Mouse (Mus musculus) intestine, embryonic 14.5 days (tissue): ENCODE results near the gene Tmem147. TPM values are rescaled to one million over a fixed set of nuclear protein-coding genes. Genes with fewer than 3 reads are reported as not detected.
A peak's percentile ranks its signal among the peaks of the same experiment; 100 is the strongest.

Experiments
- ATAC-seq: fragments of 200-750 bp; cut with Nextera tagmentation; replicated peaks from 2 replicates; pipeline ENCODE4 v1.8.0; 2017; ENCODE audit warnings: low read depth, moderate number of reproducible peaks, moderate TSS enrichment, moderate library complexity; ENCODE audit not compliant: low FRiP score, low TSS enrichment
- DNase-seq: peaks from one replicate; pipeline ENCODE4 v3.0.0-alpha.2; 2018; ENCODE audit warnings: low spot score
- H3K27ac ChIP-seq: fragments of 300-500 bp; sonication (generic); 2 replicates; pipeline ENCODE4 v1.5.1; 2014; ENCODE audit warnings: low read depth, mild to moderate bottlenecking, control low read depth
- H3K27me3 ChIP-seq: fragments of 300-500 bp; sonication (generic); replicated peaks from 2 replicates; pipeline ENCODE4 v1.6.1; 2014; ENCODE audit warnings: low read length, control low read depth; ENCODE audit not compliant: control insufficient read depth, insufficient read depth
- H3K36me3 ChIP-seq: fragments of 300-500 bp; sonication (generic); 2 replicates; pipeline ENCODE4 v1.6.1; 2014; ENCODE audit warnings: low read length, control low read depth; ENCODE audit not compliant: control insufficient read depth, insufficient read depth
- H3K4me1 ChIP-seq: fragments of 300-500 bp; sonication (generic); replicated peaks from 2 replicates; pipeline ENCODE4 v1.6.1; 2014; ENCODE audit warnings: low read length, control low read depth, mixed read lengths; ENCODE audit not compliant: control insufficient read depth, insufficient read depth
- H3K4me2 ChIP-seq: fragments of 300-500 bp; sonication (generic); 2 replicates; pipeline ENCODE4 v1.6.1; 2014; ENCODE audit warnings: low read length
- H3K4me3 ChIP-seq: fragments of 300-500 bp; sonication (generic); 2 replicates; pipeline ENCODE4 v1.5.1; 2014; ENCODE audit warnings: low read depth, low read length, control low read depth, mixed read lengths
- H3K9ac ChIP-seq: fragments of 300-500 bp; sonication (generic); 2 replicates; pipeline ENCODE4 v1.6.1; 2014; ENCODE audit warnings: mild to moderate bottlenecking, low read length
- H3K9me3 ChIP-seq: fragments of 300-500 bp; sonication (generic); 2 replicates; pipeline ENCODE4 v1.6.1; 2016; ENCODE audit warnings: low read length, control low read depth; ENCODE audit not compliant: control insufficient read depth
- WGBS: fragments of 180-500 bp; shearing (Covaris S2); extraction: QIAGEN DNeasy Blood & Tissue Kit; methylation state at CpG from one replicate; pipeline ENCODE4 v1.1.7; 2014; 5-methylcytosine and 5-hydroxymethylcytosine counted together
- polyA plus RNA-seq: library from polyadenylated mRNA; unstranded; fragments of >200 nt; fragmentation: Nextera tagmentation; extraction: Ambion mirVana; gene quantifications from 2 replicates; pipeline ENCODE4 v1.2.1, GENCODE M21; 2014

Gene Tmem147
- polyA plus RNA-seq, result 213 and 238 TPM in 2 replicates

DNA sequence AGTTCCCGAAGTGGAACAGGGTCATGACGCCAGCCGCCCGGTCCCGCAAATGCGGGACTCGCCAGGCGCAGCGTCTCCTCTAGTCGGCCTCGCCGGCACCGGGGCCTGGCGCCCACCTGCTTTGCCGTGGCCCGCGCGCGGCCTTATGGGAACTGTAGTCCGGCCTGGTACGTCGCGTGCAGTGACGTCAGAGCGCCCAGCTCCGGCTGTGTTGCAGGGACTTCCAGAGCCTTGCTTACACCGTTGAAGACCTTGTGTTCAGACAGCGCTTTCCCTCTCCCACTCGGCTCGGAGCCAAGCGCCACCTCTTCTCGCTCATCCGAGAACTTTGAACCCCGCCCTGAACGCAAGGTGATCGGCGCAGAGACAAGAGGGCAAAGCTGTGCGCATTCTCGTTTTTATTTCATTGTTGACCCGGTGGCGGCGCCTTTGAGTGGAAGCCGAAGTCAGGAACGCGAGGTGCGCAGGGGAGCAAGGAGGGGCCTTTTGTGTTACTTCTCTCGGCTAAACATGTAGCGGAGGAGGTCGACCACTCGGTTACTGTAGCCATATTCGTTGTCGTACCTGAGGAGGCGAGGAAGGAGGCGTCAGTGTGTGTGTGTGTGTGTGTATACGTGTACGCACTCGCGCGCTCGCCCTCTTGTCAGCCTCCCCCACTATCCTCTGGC lies at the start of gene Tmem147:
TSS of gene Tmem147 (minus strand) at position 145 of the 668 bp plus-strand sequence.
- ATAC-seq (peak; percentile 99), DNase-seq (peak; percentile 99)
- Histone ChIP-seq H3K4me3 (peak within 1 kb of the TSS; percentile 85), H3K4me1 (peaks cover 12% of the 10 kb centered on the region), H3K4me2 (peak within 1 kb of the TSS; percentile 77), H3K36me3 (peaks cover 21% of the 10 kb centered on the region; the same call in 1 of the 2 replicates), H3K9ac (peak within 1 kb of the TSS; percentile 74), H3K9me3 (no peaks in the 10 kb centered on the region), H3K27ac (peak within 1 kb of the TSS; percentile 88), H3K27me3 (no peaks in the 10 kb centered on the region)
- whole genome bisulfite sequencing, result under 1% methylated on average over 60 of the region's 60 CpGs

DNA sequence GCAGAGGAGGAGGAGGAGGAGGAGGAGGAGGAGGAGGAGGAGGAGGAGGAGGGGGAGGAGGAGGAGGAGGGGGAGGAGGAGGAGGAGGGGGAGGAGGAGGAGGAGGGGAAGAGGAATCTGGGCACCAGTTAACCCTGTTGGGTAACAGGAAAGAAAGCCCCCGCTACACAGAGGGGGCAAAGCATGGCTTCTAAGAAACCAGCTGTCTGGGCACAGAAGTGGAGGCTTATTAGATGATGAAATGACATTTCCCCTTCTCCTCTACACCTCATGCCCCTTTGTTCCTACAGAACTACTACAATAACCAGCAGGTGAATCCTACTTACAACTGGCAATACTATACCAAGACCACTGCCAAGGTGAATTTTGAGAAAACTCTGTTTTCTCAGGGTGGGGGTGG lies 48.6 kb upstream of the Tmem147 start:
- Histone ChIP-seq H3K9ac (no peak overlapping the region), H3K27ac (no peak overlapping the region), H3K4me3 (no peak overlapping the region), H3K4me1 (no peaks in the 10 kb centered on the region), H3K27me3 (no peaks in the 10 kb centered on the region), H3K4me2 (no peak overlapping the region), H3K9me3 (no peaks in the 10 kb centered on the region), H3K36me3 (no peaks in the 10 kb centered on the region)
- WGBS, result 67% methylated on average over 1 of the region's 1 CpGs
- no peak for ATAC-seq
- no peak for DNase-seq

DNA sequence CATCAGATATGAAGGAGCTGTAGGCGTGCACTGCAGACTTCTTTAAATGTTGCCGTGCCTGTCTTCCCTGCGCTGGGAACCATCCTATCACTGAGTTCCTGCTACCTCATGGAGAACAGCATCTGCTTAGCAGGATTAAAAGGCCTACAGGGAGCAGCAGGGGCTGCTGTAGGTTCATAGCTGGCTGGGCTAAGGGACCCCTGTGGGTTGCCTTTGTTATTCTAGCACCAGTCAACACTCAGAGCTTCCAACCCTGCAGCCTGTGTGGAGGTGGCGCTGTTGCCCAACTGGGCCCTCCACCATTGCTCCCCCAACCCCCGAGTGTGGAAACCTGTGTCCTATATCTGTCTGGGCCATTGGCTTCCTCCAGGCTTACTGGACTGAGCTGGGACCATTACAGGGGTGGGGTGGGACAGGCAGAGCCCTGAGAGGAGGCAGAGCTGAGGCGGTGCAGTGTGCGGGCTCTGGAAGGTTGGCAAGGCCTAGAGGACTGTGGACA lies 47.8 kb upstream of the Tmem147 start:
- no peaks in the 10 kb centered on the region for H3K4me1 ChIP-seq
- H3K36me3 ChIP-seq, result no peaks in the 10 kb centered on the region
- ATAC-seq (no peak), DNase-seq (no peak)
- no peaks in the 10 kb centered on the region; the same call in 1 of the 2 replicates for H3K9me3 ChIP-seq
- H3K9ac ChIP-seq, result no peak overlapping the region
- no peaks in the 10 kb centered on the region for H3K27me3 ChIP-seq
- H3K4me2 ChIP-seq, result no peak overlapping the region
- 51% methylated on average over 7 of the region's 7 CpGs for WGBS
- no peak overlapping the region for H3K4me3 ChIP-seq
- no peak overlapping the region for H3K27ac ChIP-seq

DNA sequence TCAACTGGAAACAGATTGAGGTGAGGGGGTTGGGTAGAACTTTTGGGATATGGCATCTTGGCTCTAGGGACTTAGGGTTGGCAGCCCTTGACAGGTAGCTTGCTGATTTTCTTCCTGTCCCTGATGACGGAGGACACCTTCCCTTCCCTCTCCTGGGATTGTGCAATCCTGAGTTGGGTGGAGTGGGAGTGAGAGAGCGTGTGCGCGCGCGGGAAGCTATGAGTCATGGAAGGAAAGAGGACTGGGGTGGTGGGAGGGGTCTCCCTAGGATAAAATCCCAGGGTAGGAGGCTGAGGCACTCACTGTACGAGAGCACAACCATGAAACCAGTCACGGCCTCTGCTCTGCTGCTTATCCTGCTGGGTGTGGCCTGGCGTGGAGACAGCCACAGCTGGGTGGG lies 46.8 kb upstream of the Tmem147 start:
- H3K4me2 ChIP-seq, result no peak overlapping the region
- no peaks in the 10 kb centered on the region for H3K4me1 ChIP-seq
- ATAC-seq, result no peak
- no peak for DNase-seq
- no peaks in the 10 kb centered on the region for H3K27me3 ChIP-seq
- H3K9me3 ChIP-seq, result peaks cover 3% of the 10 kb centered on the region; the same call in 1 of the 2 replicates
- H3K4me3 ChIP-seq, result no peak overlapping the region
- WGBS, result 82% methylated on average over 9 of the region's 9 CpGs
- no peak overlapping the region for H3K9ac ChIP-seq
- H3K36me3 ChIP-seq, result no peaks in the 10 kb centered on the region
- H3K27ac ChIP-seq, result no peak overlapping the region

DNA sequence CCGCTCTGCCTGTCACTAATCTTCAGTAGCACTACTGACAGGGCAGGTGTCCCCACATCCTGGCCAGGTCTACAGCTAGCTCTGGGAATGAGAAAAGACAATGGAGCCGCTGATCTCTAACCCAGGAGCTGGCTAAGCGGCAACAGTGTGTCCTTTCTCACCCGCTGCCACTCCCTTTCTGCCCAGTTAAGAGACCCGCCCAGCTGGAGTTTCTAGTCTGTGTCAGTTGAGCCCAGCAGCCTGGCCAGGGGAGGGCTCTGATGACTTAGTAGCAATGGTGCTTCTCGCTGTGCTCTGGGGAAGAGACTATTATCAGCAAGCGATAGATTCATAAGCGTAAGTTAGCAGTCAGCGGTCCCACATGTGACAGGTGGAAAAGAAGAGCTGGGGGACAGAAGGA lies 39.9 kb upstream of the Tmem147 start:
- H3K27ac ChIP-seq, result no peak overlapping the region
- no peak overlapping the region for H3K4me3 ChIP-seq
- no peaks in the 10 kb centered on the region for H3K4me1 ChIP-seq
- DNase-seq (no peak), ATAC-seq (peak; percentile 61; the same call in 1 of the 2 replicates)
- H3K27me3 ChIP-seq, result no peaks in the 10 kb centered on the region
- no peak overlapping the region for H3K9ac ChIP-seq
- WGBS, result 30% methylated on average over 9 of the region's 9 CpGs
- H3K4me2 ChIP-seq, result no peak overlapping the region
- H3K9me3 ChIP-seq, result peaks cover 3% of the 10 kb centered on the region; the same call in 1 of the 2 replicates
- H3K36me3 ChIP-seq, result no peaks in the 10 kb centered on the region

DNA sequence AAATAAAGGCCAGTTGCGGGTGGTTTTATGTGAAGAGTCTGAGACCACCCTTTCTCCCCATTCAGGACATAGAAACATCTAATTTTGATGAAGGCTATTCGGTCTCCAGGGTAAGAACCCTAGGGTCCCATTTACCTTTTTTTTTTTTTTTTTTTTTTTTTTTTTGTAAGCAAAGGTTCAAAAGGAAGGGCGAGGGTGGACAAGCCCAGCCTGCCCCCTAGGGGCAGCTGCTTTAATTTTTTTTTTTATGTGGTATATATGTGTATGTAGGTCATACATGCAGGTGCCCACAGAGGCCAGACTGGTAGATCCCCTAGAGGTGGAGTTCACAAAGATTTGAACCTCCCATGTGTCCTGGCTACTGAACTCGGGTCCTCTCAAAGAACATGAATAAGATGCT lies 37.1 kb upstream of the Tmem147 start:
- Histone ChIP-seq H3K9me3 (no peaks in the 10 kb centered on the region), H3K27ac (no peak overlapping the region), H3K36me3 (no peaks in the 10 kb centered on the region), H3K4me2 (no peak overlapping the region), H3K4me1 (no peaks in the 10 kb centered on the region), H3K4me3 (no peak overlapping the region), H3K9ac (no peak overlapping the region), H3K27me3 (no peaks in the 10 kb centered on the region)
- ATAC-seq, result no peak
- 84% methylated on average over 4 of the region's 4 CpGs for WGBS
- DNase-seq, result no peak

DNA sequence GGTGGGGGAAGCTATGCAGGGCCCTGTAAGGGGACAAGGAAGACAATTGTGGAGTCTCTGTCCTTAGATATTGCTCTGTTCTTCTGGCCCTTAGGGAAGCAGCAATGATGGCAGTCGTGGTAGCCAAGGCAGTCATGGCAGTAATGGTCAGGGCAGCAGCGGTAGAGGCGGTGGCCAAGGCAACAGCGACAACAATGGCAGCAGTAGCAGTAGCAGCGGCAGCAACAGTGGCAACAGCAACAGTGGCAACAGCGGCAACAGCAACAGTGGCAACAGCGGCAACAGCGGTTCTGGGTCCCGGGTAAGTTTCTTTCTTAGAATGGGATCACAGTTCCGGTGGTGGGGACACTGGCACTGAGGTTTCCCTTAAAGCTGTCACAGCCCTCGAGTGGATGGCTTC lies 35.8 kb upstream of the Tmem147 start:
- ATAC-seq (no peak), DNase-seq (no peak)
- H3K27ac ChIP-seq, result no peak overlapping the region
- no peak overlapping the region for H3K9ac ChIP-seq
- no peaks in the 10 kb centered on the region for H3K9me3 ChIP-seq
- H3K4me3 ChIP-seq, result no peak overlapping the region
- no peaks in the 10 kb centered on the region for H3K27me3 ChIP-seq
- 54% methylated on average over 11 of the region's 11 CpGs for WGBS
- H3K4me1 ChIP-seq, result no peaks in the 10 kb centered on the region
- H3K36me3 ChIP-seq, result no peaks in the 10 kb centered on the region
- no peak overlapping the region for H3K4me2 ChIP-seq

DNA sequence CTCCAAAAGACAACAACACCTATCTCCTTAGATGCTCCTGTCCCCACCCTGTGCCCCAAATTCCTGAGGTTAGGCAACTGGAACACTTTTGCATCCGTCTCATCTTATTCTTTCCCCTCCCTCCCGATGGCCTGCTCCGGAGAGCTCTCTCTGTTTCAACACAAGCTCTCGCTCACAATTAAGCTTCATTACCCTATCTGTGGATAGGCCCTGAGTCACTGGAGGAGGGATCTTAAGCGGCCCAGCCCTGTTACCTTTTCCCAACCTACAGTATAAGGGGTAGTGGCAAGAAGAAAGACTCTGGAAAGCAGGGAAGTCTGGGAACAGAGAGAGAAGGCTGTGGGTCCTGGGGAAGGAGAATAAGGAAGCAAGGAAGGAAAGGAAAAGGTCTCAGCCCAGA lies 34.1 kb upstream of the Tmem147 start, which contains the start of gene Dmkn:
TSS of gene Dmkn (plus strand) at position 301 of the 400 bp plus-strand sequence.
- Histone ChIP-seq H3K36me3 (no peaks in the 10 kb centered on the region), H3K9me3 (no peaks in the 10 kb centered on the region), H3K9ac (no peak within 1 kb of the TSS), H3K4me1 (no peaks in the 10 kb centered on the region), H3K27me3 (no peaks in the 10 kb centered on the region), H3K4me2 (no peak within 1 kb of the TSS), H3K4me3 (no peak within 1 kb of the TSS), H3K27ac (no peak within 1 kb of the TSS)
- 53% methylated on average over 5 of the region's 5 CpGs for WGBS
- ATAC-seq (no peak), DNase-seq (no peak)
